10 mouse cellular contexts compared by ENCODE assay signal in genomic region chr1:78781899-78782298, GRCm38 (mm10). TPM values are rescaled to one million over a fixed set of nuclear protein-coding genes. Genes with fewer than 3 reads are reported as not detected.
A peak's percentile ranks its signal among the peaks of the same experiment; 100 is the strongest.
DNase-seq lines count a peak whose midpoint lies in the region; ATAC-seq and TF ChIP-seq lines count a peak whose summit lies in the region.
"Had no signal": no experiment of that assay in that cellular context is flagged by ENCODE, and none has a peak within 500 bp of the region (broad histone marks: within the 10 kb centered on the region; RNA-seq: fewer than 3 reads in every experiment).

No protein-coding gene starts in this region.

- peaks cover 0 to 5% of the 10 kb centered on the region in 2 experiments; a peak in 2 of 4 replicates for H3K4me1 ChIP-seq in heart, embryonic 14.5 days (ENCODE audit: control insufficient read depth in 2 of 2, insufficient read depth in 2 of 2, low read length in 2 of 2)
- H3K4me1 ChIP-seq in heart, adult 2 months (ENCODE audit: control insufficient read depth, insufficient read depth, low read length) = no peaks in the 10 kb centered on the region
- H3K4me1 ChIP-seq in liver, embryonic 11.5 days (replicated peaks; ENCODE audit: control insufficient read depth, insufficient read depth, low read length) = no peaks in the 10 kb centered on the region

- TF ChIP-seq CTCF in heart, adult 2 months (IDR thresholded peaks at IDR 0.05) = no peak
- no peak for TF ChIP-seq CTCF in brain, embryonic 14.5 days (IDR thresholded peaks at IDR 0.05; ENCODE audit: borderline replicate concordance, extremely low read depth, insufficient read depth, insufficient read length)

- no peak overlapping the region for H3K9ac ChIP-seq in heart, embryonic 14.5 days (ENCODE audit: low read length)
- H3K9ac ChIP-seq in heart, adult 2 months (ENCODE audit: low read depth, low read length) = no peak overlapping the region
- no peak overlapping the region for H3K9ac ChIP-seq in liver, embryonic 11.5 days (ENCODE audit: low read depth, low read length)

- WGBS in heart, embryonic 14.5 days = 25% methylated on average over 5 of the region's 5 CpGs
- WGBS in heart, adult 2 months = 24% methylated on average over 5 of the region's 5 CpGs
- 77% methylated on average over 5 of the region's 5 CpGs for WGBS in liver, embryonic 11.5 days

- ATAC-seq in heart, embryonic 14.5 days (ENCODE audit: insufficient number of reproducible peaks, insufficient read depth, low FRiP score, low read depth) = 0 out of 2 replicates have a peak, but pooled peaks have one; percentile 26
- no peak for ATAC-seq in megakaryocyte, adult 5-6 weeks (ENCODE audit: poor library complexity, severe bottlenecking)
- no peak for ATAC-seq in liver, embryonic 11.5 days (replicated peaks; ENCODE audit: low FRiP score)

- intact Hi-C loops in heart, adult 2 months (cut with DNase I) = no loop called here

- DNase-seq in heart, adult 2 months = no peak
- DNase-seq in MN1 (ENCODE audit: low spot score) = peak; percentile 95
- DNase-seq in brain, embryonic 14.5 days (ENCODE audit: low read depth) = peak; percentile 89
- DNase-seq in kidney, postnatal 36 days = peak; percentile 19 to 37
- DNase-seq in thymus, postnatal 14 days = no peak
- no peak for DNase-seq in liver, embryonic 11.5 days (ENCODE audit: low spot score)

- no peak overlapping the region for H3K4me3 ChIP-seq in heart, embryonic 14.5 days (ENCODE audit: control insufficient read depth in 1 of 2, insufficient read depth in 1 of 2, low read depth in 1 of 2, low read length in 2 of 2)
- no peak overlapping the region for H3K4me3 ChIP-seq in heart, adult 2 months
- no peak overlapping the region for H3K4me3 ChIP-seq in liver, embryonic 11.5 days (ENCODE audit: low read depth, low read length)
- H3K4me3 ChIP-seq: erythroblast, embryonic 14.5 days had no signal

- no peak for TF ChIP-seq EP300 in heart, adult 2 months (IDR thresholded peaks at IDR 0.05; ENCODE audit: insufficient read depth, low read depth, low read length)

- no peak for TF ChIP-seq POLR2A in heart, adult 2 months (IDR thresholded peaks at IDR 0.05; ENCODE audit: insufficient read depth, low read depth, low read length)
- no peak for TF ChIP-seq POLR2A in brain, embryonic 14.5 days (IDR thresholded peaks at IDR 0.05; ENCODE audit: borderline replicate concordance, extremely low read depth, insufficient read depth, insufficient read length, poor library complexity, severe bottlenecking)

- no peaks in the 10 kb centered on the region for H3K79me2 ChIP-seq in heart, adult 2 months (replicated peaks; ENCODE audit: control insufficient read depth, insufficient read depth, low read length)

- no peak overlapping the region for H3K4me2 ChIP-seq in heart, embryonic 14.5 days (ENCODE audit: low read length)
- no peak overlapping the region for H3K4me2 ChIP-seq in liver, embryonic 11.5 days

- H3K27me3 ChIP-seq in heart, embryonic 14.5 days (ENCODE audit: control insufficient read depth, insufficient read depth, low read length) = no peaks in the 10 kb centered on the region
- no peaks in the 10 kb centered on the region for H3K27me3 ChIP-seq in heart, adult 2 months (ENCODE audit: control insufficient read depth, insufficient read depth, low read length)
- no peaks in the 10 kb centered on the region for H3K27me3 ChIP-seq in liver, embryonic 11.5 days (replicated peaks; ENCODE audit: control insufficient read depth, insufficient read depth, low read length)

- no peak overlapping the region for H3K27ac ChIP-seq in heart, embryonic 14.5 days (replicated peaks in 1 of 2; ENCODE audit: control insufficient read depth in 1 of 2, insufficient read depth in 1 of 2, low read depth in 2 of 2, low read length in 2 of 2)
- H3K27ac ChIP-seq in heart, adult 2 months = no peak overlapping the region
- H3K27ac ChIP-seq in liver, embryonic 11.5 days (ENCODE audit: low read depth, low read length) = no peak overlapping the region

- no peaks in the 10 kb centered on the region for H3K9me3 ChIP-seq in heart, embryonic 14.5 days (ENCODE audit: control insufficient read depth, low read length)
- H3K9me3 ChIP-seq in liver, embryonic 11.5 days (ENCODE audit: control insufficient read depth, low read length) = no peaks in the 10 kb centered on the region

- no peaks in the 10 kb centered on the region for H3K36me3 ChIP-seq in heart, embryonic 14.5 days (ENCODE audit: control insufficient read depth, insufficient read depth, low read length)
- no peaks in the 10 kb centered on the region for H3K36me3 ChIP-seq in heart, adult 2 months (ENCODE audit: control insufficient read depth, insufficient read depth, low read length)
- no peaks in the 10 kb centered on the region for H3K36me3 ChIP-seq in liver, embryonic 11.5 days (ENCODE audit: control insufficient read depth, insufficient read depth, low read length)

RNA-seq across cellular contexts. Expression of gene Kcne4, which starts 34.7 kb away (rescaled TPM):
- 3.3 and 4.2 TPM in 2 replicates for polyA plus RNA-seq in heart, embryonic 14.5 days (2014; fragmentation: Nextera tagmentation; extraction: Ambion mirVana)
- total RNA-seq in heart, adult 2 months (2021) = 1 to 10 TPM; 1.7 to 2.7 TPM
- 1.1 and 1.8 TPM in 2 replicates for polyA plus RNA-seq in heart, adult 2 months (2012; rRNA removed)
- 0.55 and 1.1 TPM in 2 replicates for polyA plus RNA-seq in brain, embryonic 14.5 days (2012; rRNA removed)
- not detected in 2 replicates for total RNA-seq in megakaryocyte, adult 5-6 weeks (2015)
- total RNA-seq in megakaryocyte, adult 5-6 weeks (2017) = not detected in 2 replicates
- 0.32 and 0.44 TPM in 2 replicates for polyA plus RNA-seq in liver, embryonic 11.5 days (2014; fragmentation: Nextera tagmentation; extraction: Ambion mirVana)
- total RNA-seq: neutrophil, adult 5-6 weeks had no signal
- polyA plus RNA-seq: erythroblast, embryonic 14.5 days had no signal

Comparison
In these comparisons a context has a peak if more than half of its experiments do, and no peak if none do; other contexts are left out.
1. DNase-seq: peak in MN1 (single experiment), brain, embryonic 14.5 days (single experiment) and kidney, postnatal 36 days (2 of 2); none in heart, adult 2 months (0 of 2), thymus, postnatal 14 days (single experiment) and liver, embryonic 11.5 days (single experiment).